Mouse (Mus musculus) layer of hippocampus, adult 11-12 months (tissue): ENCODE data around the gene Wasf2.
"Not testable (repeated sequence)": the region's sequence is repeated elsewhere in the genome, so short reads cannot be mapped to it uniquely, and the experiment has no call there.

Source experiments
- DNase-seq: peaks from one replicate; pipeline ENCODE4 v3.0.0; 2022; ENCODE audit warnings: low spot score

Gene Wasf2

GRCm38 (mm10) chr4:133129931-133130889 is at the start of gene Wasf2:
Wasf2 (plus strand) TSS chr4:133130505.
- peak; percentile 91 for DNase-seq

DNA sequence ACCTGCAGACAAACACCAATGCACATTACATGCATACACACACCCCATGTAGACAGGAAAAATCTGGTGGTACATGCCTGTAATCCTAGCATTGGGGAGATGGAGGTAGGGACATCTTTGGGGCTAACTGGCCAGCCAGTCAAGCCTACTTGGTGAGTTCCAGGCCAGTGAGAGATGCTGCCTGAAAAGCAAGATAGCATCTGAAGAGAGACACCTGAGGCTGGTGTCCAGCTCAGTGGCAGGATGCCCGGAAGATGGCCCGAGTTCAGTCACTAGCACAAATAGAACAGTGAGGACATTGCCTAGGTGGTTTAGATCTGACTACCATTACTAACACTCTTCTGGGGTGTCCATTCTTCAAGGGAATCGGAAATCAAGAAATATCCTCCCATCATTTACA is 49.4 kb upstream of the Wasf2 start:
- no peak for DNase-seq

DNA sequence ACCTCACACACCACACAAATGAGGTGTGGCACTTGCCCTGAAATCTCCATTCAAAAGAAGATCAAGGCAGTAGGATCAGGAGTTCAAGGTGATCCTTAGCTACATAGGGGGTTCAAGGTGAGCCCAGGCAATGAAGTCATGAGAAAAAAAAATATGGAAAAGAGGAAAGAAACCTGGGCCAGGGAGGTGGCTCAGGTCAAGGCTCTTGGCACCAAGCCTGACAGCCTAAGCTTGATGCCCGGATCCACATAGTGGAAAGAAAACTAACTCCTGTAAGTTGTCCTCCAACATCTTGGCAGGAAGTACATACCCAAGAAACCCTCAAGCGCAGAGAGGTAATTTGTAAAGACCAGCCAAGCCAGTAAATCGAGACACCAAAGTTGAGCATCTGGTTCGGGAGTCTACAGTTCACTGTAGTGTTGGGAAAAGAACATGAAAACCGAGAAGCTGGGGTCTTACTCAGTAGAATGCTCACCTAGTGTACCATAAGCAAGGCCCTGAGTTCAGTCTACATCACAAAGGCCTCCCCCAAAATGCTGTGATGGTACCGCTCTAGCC is 48.0 kb upstream of the Wasf2 start:
- DNase-seq = no peak

DNA sequence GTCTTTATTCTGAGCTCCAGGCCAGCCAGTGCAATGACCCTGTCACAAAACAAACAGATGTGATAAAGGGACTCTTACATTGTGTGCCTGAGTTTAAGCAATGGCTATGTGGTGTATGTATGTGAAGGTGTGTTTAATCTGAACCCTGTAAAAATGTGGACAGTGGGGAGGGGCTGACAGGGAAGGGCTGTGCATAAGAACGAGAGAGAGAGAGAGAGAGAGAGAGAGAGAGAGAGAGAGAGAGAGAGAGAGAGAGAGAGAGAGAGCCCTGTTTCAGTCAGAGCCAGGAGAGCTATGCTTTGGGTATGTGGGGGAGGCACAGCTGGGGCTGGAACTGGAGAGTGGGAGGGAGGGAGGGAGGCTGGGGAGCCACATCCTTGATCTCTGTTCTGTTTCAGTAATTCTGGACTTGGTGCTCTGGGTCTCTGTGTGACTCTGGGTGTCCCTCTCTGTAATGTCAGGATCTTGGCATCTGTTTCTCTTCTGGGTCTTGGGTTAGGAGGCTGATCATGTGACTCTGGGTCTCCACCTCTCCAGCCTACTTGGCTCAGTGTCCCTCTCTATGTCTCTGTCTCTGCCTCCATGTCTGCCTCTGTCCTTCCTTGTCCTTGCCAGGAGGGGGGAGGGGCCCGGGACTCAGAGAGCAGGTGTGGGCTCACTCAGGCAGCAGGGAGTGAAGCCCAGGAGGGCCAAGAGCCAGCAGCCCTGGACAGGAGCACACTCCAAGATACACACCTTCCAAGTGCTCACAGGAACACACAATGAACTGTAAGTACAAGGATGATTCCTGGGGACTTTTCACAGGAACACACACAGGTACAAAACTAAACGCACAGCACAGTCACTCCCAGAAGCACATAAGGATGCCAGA is 46.1 kb upstream of the Wasf2 start:
- DNase-seq = no peak

GRCm38 (mm10) chr4:133085011-133085782 is 45.1 kb upstream of the Wasf2 start:
- DNase-seq = peak; percentile 66

GRCm38 (mm10) chr4:133085783-133086342 is 44.4 kb upstream of the Wasf2 start:
- no peak for DNase-seq

DNA sequence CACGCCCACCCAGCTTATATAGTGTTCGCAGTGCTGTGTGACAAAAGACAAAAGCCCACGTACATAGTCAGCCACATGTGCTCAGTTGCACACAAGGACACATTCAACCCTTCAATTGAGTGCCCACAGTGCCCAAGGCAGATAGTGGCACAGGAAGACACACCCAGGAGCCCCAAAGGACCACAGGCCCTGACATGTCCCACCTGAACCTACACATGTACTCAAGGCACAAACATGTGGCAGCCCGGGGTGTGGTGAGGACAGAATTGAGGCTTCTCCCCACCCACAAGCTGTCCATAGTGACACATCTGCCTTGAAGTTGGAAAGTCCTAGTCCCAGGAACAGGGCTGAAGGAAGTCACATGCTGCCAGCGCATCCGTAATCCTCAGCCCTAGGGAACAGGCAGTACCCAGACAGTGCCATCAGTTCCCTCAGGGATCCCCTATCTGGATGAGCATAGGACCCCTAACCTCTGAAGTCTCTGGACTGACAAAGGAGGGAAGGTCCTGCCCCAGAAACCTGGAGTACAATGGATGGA is 43.1 kb upstream of the Wasf2 start:
- DNase-seq = no peak

GRCm38 (mm10) chr4:133087835-133088234 is 42.5 kb upstream of the Wasf2 start:
- DNase-seq = no peak

DNA sequence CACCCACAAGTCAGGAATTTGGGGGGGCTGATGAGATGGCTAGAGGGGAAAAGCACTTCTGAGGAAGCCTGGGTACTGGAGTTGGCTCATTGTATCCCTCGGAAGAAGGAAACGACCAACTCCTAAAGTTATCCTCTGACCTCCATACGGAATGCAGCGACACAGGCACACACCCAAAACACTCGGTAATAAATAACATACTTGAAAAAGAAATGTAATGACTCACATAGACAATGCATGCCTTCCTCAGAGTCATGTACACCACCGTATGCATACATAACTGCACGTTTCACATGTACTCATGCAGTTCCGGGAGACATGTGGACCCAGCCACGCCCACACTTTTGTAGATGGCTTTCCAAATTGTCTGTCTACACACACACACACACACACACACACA is 41.0 kb upstream of the Wasf2 start:
- no peak for DNase-seq

- DNase-seq = no peak
Observed at GRCm38 (mm10) chr4:133089802-133090201, 40.5 kb upstream of the Wasf2 start.

GRCm38 (mm10) chr4:133090276-133090719 is 40.0 kb upstream of the Wasf2 start:
- no peak for DNase-seq

DNA sequence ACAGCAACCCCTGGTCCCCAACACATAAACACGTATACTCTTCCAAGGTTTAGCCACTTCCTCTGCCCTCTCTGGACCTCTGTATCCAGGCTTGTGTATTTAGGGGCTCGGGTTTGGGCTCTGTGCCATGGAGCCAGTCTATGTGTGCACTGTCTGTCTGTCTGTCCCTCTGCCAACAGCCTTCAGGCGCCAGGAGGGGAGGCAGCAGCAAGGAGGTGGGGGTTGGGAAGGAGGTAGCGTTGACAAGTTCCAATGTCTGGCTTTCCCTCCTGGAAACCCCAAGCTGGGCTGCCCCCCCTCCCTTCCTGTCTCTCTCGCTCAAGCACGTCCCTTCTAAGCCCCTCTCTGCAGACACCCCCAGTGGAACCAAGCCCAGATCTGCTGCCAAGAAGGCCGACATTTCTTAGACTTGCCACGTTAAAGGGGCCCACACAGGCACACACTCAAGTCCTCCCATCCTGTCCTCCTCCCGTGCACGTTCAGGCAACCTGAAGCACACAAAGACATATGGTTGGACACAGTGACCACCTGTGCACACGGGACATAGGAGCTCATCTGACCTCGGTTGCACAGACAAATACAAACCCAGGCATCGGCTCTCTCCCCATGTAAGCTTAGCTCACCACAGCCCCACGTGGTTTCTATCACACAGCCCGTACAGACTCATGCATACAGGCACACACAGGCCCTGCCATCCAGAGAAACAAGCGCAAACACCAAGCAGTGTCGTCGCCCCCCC is 39.4 kb upstream of the Wasf2 start:
- peak; percentile 62 for DNase-seq

GRCm38 (mm10) chr4:133091459-133091785 is 38.9 kb upstream of the Wasf2 start:
- no peak for DNase-seq

- peak; percentile 67 for DNase-seq
Observed at GRCm38 (mm10) chr4:133092453-133092901, 37.8 kb upstream of the Wasf2 start.

- no peak for DNase-seq
Observed at GRCm38 (mm10) chr4:133093056-133093455, 37.2 kb upstream of the Wasf2 start.

DNA sequence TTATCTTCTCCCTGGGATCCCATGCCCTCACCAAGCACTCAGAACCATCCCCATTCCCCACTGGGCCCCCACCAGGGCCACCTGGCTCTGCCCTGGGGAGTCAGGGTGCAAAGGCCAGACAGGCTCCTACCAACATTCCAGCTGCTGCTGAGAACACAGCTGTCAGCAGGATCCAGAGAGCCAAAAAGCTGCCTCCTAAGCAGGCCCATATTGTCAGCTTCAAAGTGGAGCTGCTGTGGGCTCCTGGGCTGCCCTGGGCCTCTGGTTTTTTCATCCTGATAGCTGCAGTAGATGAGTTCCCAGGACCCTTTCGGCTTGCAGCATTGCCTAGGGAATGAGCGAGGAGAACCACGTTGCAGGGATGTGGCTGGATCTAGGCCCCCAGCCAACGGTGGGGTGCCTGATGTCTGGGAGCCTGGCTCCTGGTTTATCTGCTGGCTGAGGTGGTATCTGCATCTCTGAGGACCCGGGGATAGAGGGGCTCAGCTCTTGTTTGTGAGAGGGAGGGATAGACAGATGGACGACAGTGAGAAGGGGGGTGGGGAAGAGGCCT is 36.7 kb upstream of the Wasf2 start:
- DNase-seq = no peak

GRCm38 (mm10) chr4:133094255-133094654 is 36.0 kb upstream of the Wasf2 start:
- no peak for DNase-seq

- peak; percentile 78 for DNase-seq
Observed at GRCm38 (mm10) chr4:133094936-133095733, 35.2 kb upstream of the Wasf2 start.

- not testable (repeated sequence) for DNase-seq
Observed at GRCm38 (mm10) chr4:133095734-133096065, 34.6 kb upstream of the Wasf2 start.
